Mouse (Mus musculus) A20 (cell line): ENCODE results near the gene Prtn3.

Source experiments
- DNase-seq: peaks from one replicate; pipeline ENCODE4 v3.0.0-alpha.2; 2011; ENCODE audit warnings: low read depth, low spot score

Prtn3 gene

DNA sequence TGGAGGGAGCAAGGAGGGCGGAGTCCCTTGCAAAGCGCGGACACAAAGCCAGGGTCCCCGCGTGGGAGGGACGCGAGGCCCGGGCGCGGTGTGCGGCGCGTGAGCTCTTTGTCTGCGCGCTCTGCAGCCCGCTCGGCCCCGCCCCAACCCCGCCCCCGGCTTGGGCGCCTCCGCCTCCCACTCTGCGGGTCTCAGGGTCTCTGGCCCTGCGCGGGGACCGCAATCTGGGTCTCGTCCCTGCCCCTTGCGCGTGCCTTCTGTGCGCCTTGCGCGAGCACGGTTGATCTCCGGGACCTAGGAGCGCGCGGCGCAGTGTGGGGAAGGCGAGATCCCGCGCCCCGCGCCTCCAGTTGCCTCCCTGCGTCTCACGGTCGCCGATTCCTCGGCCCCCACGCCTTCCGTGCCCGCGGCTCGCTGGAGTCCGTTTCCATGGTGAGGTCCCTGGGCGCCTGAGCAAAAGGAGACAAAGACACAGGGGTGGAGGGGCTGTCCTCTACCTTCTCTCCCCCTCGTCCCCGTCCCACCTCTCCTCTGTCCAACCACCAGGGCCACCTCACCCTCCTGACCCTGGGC is at the start of gene Prtn3, which contains the start of gene Plppr3:
Gene Prtn3 (plus strand): TSS at position 187 of the 573 bp plus-strand sequence.
Gene Plppr3 (minus strand): TSS at position 345 of the 573 bp plus-strand sequence.
- DNase-seq, result no peak

DNA sequence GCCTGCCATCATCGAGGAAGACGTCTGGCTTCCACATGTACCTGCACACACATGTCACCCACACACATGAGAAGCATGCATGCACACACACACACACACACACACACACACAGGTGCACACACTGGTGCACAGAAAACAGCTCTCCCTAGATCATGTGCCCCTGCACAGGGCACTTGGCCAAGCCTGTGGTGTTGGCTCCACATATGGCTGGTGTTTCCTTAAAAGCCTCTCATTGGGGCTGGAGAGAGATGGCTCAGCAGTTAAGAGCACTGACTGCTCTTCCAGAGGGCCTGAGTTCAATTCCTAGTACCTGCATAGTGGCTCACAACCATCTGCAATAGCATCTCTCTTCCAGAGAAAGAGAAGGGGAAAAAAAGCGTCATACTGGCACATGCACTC is 42.7 kb upstream of the Prtn3 start:
- DNase-seq, result no peak

DNA sequence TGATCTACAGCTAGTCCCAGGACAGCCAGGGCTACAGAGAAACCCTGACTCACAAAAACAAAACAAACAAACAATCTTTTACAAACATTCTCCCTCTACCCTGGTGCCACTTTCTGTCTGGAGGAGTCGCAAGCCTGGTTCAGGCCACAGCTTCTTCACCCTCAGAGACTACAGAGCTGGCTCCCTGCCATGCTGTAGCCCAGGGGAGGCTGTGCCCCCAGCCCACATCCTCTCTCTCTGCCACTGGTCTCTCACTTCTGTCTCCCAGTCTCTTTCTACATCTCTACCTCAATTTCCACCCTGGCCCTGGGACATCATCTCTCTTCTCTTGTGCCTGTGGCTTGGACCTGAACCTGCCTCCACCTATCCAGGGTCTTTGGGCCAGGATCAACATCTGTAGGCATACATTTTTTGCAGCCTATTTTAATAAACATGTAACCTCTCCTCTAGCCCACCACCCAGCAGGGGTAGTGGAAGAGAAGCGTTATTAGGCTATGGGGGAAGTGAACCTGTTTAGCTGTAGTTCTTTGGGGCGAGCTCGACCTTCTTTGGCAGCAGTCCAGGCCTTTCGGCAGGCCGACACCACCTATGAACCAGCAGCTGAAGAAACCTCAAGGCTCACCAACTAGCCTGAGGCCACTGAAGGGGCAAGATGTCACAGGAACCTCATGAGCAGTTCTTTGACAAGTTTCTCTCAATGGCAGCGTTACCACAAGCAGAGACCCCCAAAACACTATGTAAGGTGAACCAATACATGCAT is 42.1 kb upstream of the Prtn3 start:
- peak; percentile 67 for DNase-seq

DNA sequence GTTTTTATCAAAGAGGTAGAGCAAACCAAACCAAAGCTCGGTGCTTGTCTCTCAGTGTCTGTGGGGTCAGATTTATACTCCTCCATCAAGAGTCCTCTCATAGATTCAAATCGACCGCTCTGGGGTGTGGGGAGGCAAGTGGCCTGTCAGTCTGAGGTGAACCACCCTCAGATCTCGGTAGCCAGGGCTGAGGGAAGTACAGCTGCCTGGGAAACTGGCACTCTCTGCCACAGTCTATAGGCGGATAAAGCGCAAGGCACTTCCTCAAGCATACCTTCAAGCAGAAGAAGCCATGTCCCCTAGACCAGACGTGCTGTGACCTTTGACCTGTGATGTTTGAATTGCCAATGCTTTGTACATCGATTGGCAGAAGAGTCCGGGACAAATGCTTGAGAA is 41.5 kb upstream of the Prtn3 start:
- DNase-seq, result no peak

DNA sequence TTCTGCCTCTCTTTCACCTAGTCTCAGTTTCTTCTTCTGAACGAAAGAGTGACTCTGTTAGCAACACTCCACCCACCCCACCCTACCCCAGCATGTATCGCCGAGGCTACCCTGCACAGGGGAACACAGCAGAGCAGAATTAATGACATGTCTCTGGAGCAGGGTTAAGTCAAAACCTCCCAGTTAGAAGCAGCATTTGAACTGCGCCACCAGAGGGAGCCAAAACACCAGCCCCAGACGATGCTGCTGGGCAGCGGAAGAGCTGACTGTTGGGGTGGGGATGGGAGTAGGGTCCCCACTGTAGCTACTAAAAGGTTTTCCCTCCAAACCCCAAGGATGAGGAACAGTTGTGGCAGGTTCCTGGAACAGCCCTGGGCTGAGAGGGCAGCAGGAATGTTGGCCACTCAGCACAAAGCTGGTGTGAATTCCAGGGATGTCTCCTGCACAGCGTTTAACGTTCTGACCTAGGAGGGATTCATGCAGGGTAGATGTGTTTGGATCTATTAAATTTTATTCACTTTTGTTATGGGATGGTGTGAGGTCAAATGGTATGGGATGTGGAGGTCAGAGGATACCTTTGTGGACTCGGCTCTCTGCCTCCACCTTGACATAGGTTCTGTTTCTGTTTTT is 39.4 kb upstream of the Prtn3 start:
- DNase-seq, result peak; percentile 76

DNA sequence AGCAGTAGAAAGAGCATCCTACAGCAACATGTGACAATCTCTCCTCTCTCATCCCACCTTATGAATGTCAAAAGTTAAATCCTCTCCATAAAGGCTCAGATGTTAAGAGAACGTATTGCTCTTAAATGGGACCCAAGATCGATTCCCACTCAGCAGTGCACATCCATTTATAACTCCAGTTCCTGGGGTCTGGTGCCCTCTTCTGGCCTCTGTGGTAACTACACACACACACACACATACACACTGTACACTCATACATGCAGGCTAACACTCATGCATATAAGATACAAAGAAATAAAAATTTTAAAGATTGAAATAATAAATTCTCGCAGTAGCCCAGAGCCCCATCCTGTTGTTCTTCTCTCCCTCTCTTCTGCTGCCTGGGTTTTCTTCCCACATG is 37.4 kb upstream of the Prtn3 start:
- no peak for DNase-seq

DNA sequence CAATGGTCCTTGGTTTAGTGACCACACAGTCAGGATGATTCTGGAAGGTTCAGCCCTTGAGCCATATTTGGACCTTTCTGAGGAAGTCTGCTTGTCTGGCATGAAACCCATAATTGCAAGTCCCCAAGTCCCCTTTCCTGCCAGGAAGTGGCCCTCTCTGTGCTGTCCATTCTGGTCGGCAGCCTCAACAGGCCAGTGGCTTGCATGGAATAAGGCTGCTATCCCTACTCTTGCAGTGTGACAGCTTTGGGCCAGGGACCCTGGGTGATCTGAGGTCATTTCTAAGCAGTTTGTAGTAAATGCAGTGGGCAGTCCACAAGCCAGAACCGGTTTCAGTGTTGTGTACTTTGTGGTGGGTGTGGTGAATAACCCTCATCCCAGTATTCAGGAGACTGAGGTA is 36.1 kb upstream of the Prtn3 start:
- DNase-seq, result no peak

DNA sequence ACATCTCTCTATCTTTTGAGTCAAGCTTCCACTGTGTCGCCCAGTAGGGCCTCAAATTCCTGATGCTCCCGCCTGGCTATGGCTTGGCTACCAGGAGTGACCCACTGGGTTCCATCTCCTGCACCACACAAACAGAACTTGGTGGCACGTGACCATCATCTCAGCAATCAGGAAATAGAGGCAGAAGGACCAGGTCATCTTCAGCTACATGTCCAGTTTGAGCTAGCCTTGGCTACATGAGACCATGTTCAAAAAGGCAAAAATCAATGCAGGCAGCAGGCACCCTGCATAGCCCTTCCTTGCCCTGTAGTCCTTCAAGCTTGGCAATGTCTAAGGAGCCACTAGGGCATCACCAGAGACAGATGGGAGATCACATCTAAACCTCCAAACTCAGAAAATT is 34.2 kb upstream of the Prtn3 start:
- DNase-seq, result no peak

DNA sequence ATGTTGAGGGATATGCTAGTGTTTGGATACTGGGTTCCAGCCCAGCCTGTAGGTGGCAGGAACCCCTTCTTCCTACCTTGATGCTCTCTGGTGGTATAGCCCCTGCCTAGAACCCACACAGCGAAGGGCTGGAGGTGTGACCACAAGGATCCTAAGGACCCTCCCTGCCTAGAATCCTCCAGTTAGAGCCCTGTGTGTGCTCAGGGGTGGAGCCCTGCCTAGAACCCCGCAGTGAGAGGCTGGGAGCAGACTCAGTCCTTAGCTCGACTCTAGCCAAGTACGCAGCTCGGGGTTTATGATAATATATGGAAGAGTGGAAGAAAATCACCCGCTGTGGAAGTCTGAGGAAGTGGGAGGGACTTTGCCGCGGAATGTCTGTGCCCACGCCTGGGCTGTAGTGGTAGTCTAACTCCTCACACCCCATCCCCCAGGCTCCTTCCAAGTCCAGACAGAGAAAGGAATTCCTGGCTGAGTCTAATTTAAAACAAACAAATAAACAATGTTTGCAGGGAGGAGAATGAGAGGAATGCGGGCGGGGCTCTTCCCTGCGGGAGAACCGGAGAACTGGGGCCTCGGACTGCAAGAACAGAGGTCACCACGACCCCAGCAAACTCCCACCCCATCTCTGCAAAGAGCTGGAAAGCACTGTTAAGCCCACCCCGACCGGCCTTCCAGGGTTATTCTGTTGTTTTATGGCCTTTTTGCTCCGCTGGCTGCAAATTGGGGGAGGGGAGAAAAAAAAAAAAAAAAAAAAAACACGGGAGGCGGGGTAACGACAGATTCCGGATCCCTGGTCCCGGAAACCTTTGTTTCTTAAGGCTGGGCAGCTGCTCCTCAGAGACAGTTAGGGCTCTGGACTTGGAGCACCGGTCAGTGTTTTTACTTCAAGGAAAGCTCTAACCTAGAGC is 33.4 kb upstream of the Prtn3 start:
- DNase-seq, result no peak

DNA sequence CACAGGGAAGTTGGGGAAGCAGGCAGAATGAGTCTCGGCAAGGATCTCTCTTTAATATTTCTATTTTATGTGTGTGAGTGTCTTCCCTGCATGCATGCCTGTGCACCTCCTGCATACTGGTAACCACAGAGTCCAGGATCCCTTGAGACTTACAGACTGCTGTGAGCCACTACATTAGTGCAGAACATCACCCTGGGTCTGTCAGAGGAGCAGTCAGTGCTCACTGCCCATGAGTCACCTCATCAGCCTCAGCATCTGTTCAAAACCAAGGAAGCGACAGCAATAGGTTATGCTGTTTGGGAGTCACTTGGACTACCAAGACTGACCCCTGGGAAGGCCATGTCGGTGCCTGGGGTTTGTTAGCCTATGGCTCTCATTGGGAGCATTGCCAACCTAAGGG is 32.0 kb upstream of the Prtn3 start:
- DNase-seq, result no peak

DNA sequence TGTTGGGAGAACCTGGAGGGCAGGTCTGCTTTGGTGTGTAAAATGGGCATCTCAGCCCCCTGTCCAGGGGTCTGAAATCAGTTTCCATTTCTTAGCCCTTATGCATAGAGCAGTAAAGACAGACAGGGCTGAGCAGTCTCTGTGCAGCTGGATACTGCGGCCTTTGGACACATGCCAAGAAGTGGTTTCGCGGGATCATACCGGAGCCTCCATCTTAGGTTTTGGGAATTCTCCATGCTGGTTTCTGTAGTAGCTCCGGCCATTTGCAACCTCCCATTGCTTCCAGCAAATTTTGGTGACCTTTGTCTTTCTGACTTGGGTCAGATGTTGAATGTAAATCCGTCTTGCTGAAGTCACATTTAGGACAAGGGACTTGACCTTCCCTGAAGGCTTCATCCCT is 30.8 kb upstream of the Prtn3 start:
- no peak for DNase-seq

DNA sequence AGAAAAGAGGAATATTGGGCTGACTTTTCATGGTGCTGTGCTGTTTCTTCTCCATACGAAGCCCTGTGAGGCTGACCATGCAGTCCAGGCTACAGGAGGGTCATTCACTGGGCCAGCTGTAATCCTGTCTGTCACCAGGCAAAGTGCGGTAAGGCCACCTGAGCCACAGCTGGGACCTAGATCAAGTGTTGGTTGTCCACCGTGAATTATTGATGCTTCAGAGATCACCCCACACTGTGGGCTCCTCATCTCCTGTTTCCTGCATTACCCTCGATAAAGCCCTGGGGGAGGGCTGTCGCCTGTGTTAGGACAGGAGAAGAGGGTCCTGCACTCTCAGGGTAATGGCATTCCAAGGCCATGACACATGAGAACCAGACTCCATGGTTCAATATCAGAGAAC is 27.7 kb upstream of the Prtn3 start:
- DNase-seq, result no peak

DNA sequence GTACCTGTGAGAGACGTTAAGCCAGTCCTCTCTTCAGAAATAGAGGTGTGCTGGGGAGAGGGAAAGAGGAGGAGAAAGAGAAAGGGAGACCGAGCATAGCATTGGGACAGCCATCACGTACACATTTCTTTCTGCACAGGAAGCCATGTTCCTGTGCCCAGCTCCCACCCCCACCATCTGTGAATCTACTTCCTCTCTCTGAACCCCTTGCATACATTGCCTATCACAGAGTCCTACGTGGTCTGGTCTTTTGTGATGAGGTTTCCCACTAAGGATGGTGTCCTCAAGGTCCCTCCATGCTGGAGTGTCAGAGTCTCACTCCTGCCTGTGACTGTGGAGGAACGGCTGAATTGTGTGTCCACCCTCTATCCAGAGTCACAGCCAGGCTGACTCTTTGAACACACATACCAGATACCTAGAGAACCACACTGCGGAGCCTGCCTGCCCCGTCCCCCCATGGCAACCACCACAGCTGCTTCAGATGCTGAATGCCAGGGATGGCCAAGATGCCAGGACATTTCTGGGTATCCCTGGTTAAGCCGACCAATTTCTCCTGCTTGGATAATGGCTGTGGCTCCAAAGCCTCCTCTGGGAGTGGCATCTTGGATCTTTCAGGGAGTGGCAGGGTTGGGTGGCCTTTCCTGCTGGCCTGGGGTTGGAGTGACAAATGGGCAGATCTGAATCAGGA is 24.2 kb upstream of the Prtn3 start:
- DNase-seq, result peak; percentile 48

DNA sequence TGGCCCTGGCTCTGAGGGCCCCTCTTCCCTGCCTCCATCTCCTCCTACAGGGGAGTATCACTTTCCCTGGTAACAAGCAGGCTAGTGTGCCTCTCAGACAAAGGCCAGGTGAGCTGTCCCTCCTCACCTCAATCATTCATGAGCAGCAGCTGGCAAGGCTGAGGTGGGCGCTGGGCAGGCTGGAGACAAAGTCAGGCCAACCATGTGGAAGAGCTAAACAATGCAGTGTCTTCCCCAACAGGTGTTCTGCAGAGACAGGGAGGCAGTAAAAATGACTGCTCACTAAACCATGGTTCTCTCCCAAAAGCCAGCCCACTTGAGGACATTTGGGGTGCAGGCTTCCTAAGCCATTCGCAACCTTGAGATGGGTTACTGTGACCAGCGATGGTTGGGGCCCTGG is 22.6 kb upstream of the Prtn3 start:
- peak; percentile 49 for DNase-seq

DNA sequence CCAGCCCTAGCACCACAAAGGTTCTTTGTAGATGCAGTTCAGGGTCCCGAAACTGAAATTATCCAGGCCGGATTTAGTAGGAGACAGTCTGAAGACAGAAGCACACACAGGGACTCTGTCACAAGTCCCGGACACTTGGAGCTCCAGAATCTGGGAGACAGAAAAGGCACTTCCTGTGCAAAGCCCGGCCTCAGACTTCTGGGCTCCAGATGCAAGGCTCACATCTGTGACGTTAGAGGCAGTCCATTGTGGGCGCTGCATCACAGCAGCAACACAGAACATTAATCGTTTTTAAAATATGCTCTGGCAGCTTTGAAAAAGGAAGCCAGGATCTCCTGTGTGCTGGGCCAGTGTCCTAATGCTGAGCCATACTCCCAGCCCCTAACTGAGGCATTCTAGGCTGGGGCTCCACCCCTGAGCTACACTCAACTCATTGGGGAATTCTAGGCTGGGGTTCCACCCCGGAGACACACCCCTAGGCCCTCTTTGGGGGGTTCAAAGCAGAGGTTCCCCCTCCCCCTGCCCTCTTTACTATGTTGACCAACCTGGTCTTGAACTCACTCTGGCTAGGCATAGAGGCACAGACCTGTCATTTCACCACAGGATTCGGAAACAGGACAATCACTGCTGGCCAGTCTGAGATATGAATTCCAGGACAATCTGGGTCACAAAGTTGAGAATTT is 22.0 kb upstream of the Prtn3 start:
- peak; percentile 66 for DNase-seq

DNA sequence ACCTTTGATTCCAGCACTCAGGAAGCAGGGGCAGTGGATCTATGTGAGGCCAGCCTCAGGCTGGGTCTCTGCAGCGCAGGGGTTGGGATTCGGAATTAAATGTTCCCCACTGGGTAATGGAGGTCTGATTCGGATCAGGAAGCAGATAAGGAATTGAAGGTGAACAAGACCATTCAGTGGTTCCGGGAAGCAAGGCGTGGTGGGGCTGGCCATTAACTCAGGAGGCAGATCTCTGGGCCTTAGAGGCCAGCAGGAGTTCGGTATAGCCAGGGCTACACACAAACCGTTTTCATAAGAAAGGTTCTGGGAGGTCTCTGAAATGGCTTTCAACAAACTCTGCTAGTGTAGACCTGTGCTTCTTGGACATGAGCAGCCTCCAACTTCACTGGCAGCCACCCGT is 21.4 kb upstream of the Prtn3 start:
- no peak for DNase-seq

DNA sequence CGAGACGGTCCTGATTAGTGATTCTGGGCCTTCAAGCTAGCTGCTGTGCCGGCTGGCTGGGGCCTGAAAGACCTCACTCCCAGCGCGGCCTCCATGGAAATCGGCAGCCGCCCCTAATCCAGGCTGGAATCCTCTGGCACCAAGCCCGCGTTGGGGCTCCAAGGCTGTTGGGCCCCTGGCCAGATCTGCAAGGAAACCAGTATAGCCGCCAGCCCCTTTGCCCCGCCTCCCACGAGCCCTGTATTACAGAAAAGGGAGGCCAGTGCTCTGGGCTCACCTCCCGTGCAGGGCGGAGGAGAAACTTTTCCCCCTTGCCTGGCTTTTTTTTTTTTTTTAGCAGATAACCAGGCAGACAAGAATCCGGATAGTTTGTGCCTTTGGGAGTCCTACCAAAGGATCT is 20.9 kb upstream of the Prtn3 start:
- DNase-seq, result peak; percentile 85

DNA sequence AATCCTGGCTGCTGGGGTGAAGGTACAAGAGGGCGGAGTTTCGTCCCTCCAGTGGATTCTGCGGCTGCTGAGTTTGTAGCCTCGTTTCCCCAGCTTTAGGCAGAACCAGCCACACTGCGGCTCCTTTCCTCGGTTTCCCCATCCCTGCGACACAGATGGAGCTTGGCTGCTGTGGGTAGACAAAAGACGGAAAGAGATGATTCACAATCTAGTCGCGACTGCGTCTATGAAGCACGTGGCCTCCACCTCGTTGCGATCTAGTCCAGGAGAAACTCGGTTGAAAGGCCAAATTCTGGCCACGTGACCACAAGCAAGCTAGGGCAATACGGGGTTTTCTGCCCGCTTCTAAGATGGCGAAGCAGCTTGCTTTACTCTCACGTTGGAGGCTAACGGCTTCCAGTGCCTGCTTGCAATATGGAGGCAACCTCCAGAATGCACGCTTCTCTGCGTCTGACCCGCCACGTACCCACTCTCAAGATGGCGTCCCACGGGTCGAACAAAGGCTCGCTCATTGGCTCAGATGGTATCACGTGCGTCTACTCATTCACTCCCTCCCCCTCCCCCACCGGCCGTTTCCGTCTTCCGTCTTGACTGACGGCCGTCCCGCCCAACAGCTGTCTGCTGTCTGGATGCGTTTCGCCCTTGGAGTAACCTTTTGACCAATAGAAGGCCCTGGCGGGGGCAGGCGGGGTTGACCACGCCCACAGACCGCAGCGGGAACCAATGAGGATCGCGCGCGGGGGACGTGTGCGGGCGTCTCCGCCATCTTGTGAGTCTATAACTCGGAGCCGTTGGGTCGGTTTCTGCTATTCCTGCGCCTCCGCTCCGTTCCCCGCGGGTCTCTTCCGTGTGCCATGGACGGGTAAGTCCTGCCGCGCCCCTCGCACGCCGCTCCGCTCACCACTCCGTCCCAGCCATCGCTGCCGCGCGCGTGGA is 20.1 kb upstream of the Prtn3 start, which contains the start of gene Ptbp1:
Gene Ptbp1 (plus strand): TSS at position 568 of the 936 bp plus-strand sequence.
- peak; percentile 100 for DNase-seq

DNA sequence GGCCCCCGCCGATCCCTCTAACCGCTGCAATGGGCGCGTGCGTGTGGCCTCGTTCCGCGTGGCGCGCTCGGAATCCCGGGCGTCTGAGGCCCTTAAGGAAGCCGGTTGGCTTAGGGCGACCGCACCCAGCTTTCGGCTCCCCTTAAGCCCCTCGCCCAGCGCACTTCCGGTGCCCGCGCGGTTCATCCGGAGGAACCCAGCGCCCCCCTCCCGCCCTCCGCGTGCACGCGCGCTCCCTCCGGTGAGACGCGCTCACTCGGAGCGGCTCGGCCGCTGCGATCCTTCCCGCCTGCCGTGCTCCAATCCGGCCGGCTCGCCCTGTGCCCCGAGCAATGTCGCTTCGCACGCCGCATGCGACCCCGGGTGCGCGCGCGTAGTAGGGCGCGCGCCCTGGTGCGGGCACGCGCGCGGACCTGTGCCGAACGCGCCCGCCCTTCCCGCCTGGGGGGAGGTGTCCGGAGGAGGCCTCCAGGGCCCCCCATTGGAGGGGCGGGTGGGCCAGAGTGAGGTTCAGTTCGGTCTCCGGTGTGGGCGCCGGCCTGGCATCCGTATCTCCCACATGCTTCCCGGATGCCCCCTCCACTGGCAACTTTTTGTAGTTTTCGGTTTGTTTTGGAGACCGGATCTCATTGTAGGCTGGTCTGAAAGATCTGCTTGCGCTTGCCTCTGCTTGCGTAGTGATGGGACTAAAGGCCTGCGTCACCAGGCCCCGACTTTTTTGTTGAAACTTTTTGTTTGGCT is 19.3 kb upstream of the Prtn3 start:
- DNase-seq, result peak; percentile 85
